8 mouse cellular contexts compared by ENCODE assay signal in the genomic region with DNA sequence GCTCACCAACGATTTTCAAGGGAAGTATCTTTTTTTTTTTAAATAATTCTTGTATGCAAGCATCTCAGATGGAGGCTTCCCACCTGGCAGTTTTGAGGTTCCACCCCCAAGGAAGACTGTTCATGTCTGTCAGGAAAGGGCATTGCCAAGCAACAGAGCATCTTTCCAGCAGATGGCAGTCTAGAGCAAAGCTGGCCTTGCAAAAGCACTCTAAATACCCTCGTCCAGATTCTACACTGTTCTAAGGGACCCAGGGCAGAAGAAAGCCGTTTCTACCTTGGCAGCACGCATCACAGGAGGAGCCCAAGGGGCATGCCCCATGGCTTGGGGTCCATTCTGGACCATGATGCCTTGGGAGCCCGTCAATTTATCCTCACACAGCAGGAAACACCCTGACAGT. TPM values are rescaled to one million over a fixed set of nuclear protein-coding genes. Genes with fewer than 3 reads are reported as not detected.
DNase-seq lines count a peak whose midpoint lies in the region; ATAC-seq and TF ChIP-seq lines count a peak whose summit lies in the region.

No protein-coding gene starts in this region.

- H3K4me1 ChIP-seq in ES-E14 (ENCODE audit: control insufficient read depth in 2 of 2, insufficient read depth in 2 of 2, low read length in 2 of 2, poor library complexity in 1 of 2) = no peaks in the 10 kb centered on the region
- H3K4me1 ChIP-seq in heart, postnatal 0 days (ENCODE audit: control insufficient read depth, insufficient read depth) = no peaks in the 10 kb centered on the region

- H3K4me2 ChIP-seq in heart, postnatal 0 days (ENCODE audit: low read depth, low read length) = no peak overlapping the region

- no peaks in the 10 kb centered on the region for H3K36me3 ChIP-seq in ES-E14 (ENCODE audit: control insufficient read depth, insufficient read depth, low read length, poor library complexity, severe bottlenecking)
- H3K36me3 ChIP-seq in heart, postnatal 0 days (replicated peaks; ENCODE audit: control insufficient read depth, insufficient read depth, low read length) = no peaks in the 10 kb centered on the region

- DNase-seq in gastrocnemius, adult 18-20 months (ENCODE audit: low spot score) = peak; percentile 45
- DNase-seq in gastrocnemius, adult 8-10 months (ENCODE audit: low spot score in 2 of 2) = no peak
- DNase-seq in ES-E14 (ENCODE audit: low read depth, low spot score) = peak; percentile 58
- peak; percentile 63 to 74 for DNase-seq in cerebellum, postnatal 36 days
- DNase-seq in heart, postnatal 0 days (ENCODE audit: low spot score) = peak; percentile 19
- DNase-seq in layer of hippocampus, postnatal 25 days (ENCODE audit: extremely low spot score in 1 of 2, low spot score in 1 of 2) = peak; percentile 50 to 79
- DNase-seq in mesoderm, embryonic 11.5 days (ENCODE audit: low read depth, low spot score) = peak; percentile 79
- DNase-seq in spleen, postnatal 4 days (ENCODE audit: low spot score in 2 of 2) = peak; percentile 37 to 73

- TF ChIP-seq CTCF in heart, postnatal 0 days (IDR thresholded peaks at IDR 0.05; ENCODE audit: low read depth) = peak; percentile 80

- peaks cover 16% of the 10 kb centered on the region; the same call in 1 of the 2 replicates for H3K27me3 ChIP-seq in heart, postnatal 0 days (ENCODE audit: control insufficient read depth, insufficient read depth, low read length)

- no peaks in the 10 kb centered on the region for H3K9me3 ChIP-seq in ES-E14 (ENCODE audit: control insufficient read depth, insufficient read depth, low read depth, low read length)
- no peaks in the 10 kb centered on the region for H3K9me3 ChIP-seq in heart, postnatal 0 days (replicated peaks; ENCODE audit: control insufficient read depth, low read length)

- no peak for TF ChIP-seq EP300 in heart, postnatal 0 days (IDR thresholded peaks at IDR 0.05; ENCODE audit: low read depth)

- 9% methylated on average over 5 of the region's 5 CpGs for WGBS in heart, postnatal 0 days

- no peak for ATAC-seq in heart, postnatal 0 days (ENCODE audit: insufficient read depth, low read depth)

- no peak overlapping the region for H3K27ac ChIP-seq in ES-E14 (ENCODE audit: insufficient read depth, low read depth, low read length, poor library complexity, severe bottlenecking)
- H3K27ac ChIP-seq in heart, postnatal 0 days (ENCODE audit: low read depth) = no peak overlapping the region

- in situ Hi-C loops in ES-E14 (cut with MboI; ENCODE audit: low sequenced_read_pairs in 2 of 2, unreplicated experiment in 2 of 2) = no loop called here

- no peak overlapping the region for H3K4me3 ChIP-seq in ES-E14 (ENCODE audit: insufficient read depth in 1 of 2, low read depth in 1 of 2, low read length in 2 of 2, poor library complexity in 1 of 2, severe bottlenecking in 1 of 2)
- no peak overlapping the region for H3K4me3 ChIP-seq in heart, postnatal 0 days (ENCODE audit: low read depth, low read length)

- no peak overlapping the region for H3K9ac ChIP-seq in ES-E14 (ENCODE audit: insufficient read depth, low read depth, low read length, poor library complexity, severe bottlenecking)
- no peak overlapping the region for H3K9ac ChIP-seq in heart, postnatal 0 days (replicated peaks; ENCODE audit: low read depth, low read length)

TF ChIP-seq in ES-E14, 5 proteins besides CTCF, POLR2A, EP300 and RAD21:
- no peak for TF ChIP-seq ZC3H11A (IDR thresholded peaks at IDR 0.05; ENCODE audit: borderline replicate concordance, low read depth, low read length)
- TF ChIP-seq MAFK (IDR thresholded peaks at IDR 0.05; ENCODE audit: insufficient read depth, low read depth, low read length) = no peak
- no peak for TF ChIP-seq ZNF384 (IDR thresholded peaks at IDR 0.05; ENCODE audit: low read depth, low read length)
- TF ChIP-seq CHD2 (IDR thresholded peaks at IDR 0.05; ENCODE audit: low read depth, low read length) = no peak
- no peak for TF ChIP-seq HCFC1 (IDR thresholded peaks at IDR 0.05; ENCODE audit: borderline replicate concordance, insufficient read depth, low read length)

RNA-seq across cellular contexts. Expression of gene Opalin, which starts 12.9 kb away (rescaled TPM):
- total RNA-seq in gastrocnemius, adult 18-20 months (2021) = not detected
- total RNA-seq in gastrocnemius, adult 8-10 months (2022) = not detected
- total RNA-seq in ES-E14 (2012; rRNA removed) = not detected in 2 replicates
- total RNA-seq in heart, postnatal 0 days (2014; rRNA removed; ENCODE audit: low replicate concordance) = not detected in 2 replicates
- not detected in 2 replicates for polyA plus RNA-seq in heart, postnatal 0 days (2015; fragmentation: Nextera tagmentation; extraction: Ambion mirVana)
- total RNA-seq in layer of hippocampus, postnatal 25 days (2021) = 10 to 100 TPM; 20.0 to 22.9 TPM

Comparison
In these comparisons a context has a peak if more than half of its experiments do, and no peak if none do; other contexts are left out.
1. DNase-seq: peak in gastrocnemius, adult 18-20 months (single experiment), ES-E14 (single experiment), cerebellum, postnatal 36 days (2 of 2), heart, postnatal 0 days (single experiment), layer of hippocampus, postnatal 25 days (2 of 2), mesoderm, embryonic 11.5 days (single experiment) and spleen, postnatal 4 days (2 of 2); none in gastrocnemius, adult 8-10 months (0 of 2).
2. RNA of gene Opalin, which starts 12.9 kb away (total RNA-seq): 20.0 to 22.9 TPM in layer of hippocampus, postnatal 25 days; not detected in ES-E14, not detected in gastrocnemius, adult 18-20 months, not detected in gastrocnemius, adult 8-10 months and not detected in heart, postnatal 0 days; every median in the first group is over 10 times any median in the second.